Mouse (Mus musculus) liver, embryonic 16.5 days (tissue): Measurements from ENCODE around the gene Sppl2a. TPM values are rescaled to one million over a fixed set of nuclear protein-coding genes. Genes with fewer than 3 reads are reported as not detected.
A peak's percentile ranks its signal among the peaks of the same experiment; 100 is the strongest.
"Not testable (repeated sequence)": the region's sequence is repeated elsewhere in the genome, so short reads cannot be mapped to it uniquely, and the experiment has no call there.

ENCODE experiments used
- ATAC-seq: fragments of 200-750 bp; cut with Nextera tagmentation; 2 replicates; pipeline ENCODE4 v1.8.0; 2017; ENCODE audit warnings: low read depth, mild to moderate bottlenecking, moderate number of reproducible peaks, moderate library complexity
- H3K27ac ChIP-seq: fragments of 300-500 bp; sonication (generic); 2 replicates; pipeline ENCODE4 v1.5.1; 2014; ENCODE audit warnings: mild to moderate bottlenecking, low read length
- H3K27me3 ChIP-seq: fragments of 300-500 bp; sonication (generic); 2 replicates; pipeline ENCODE4 v1.6.1; 2014; ENCODE audit warnings: low read depth, low read length, mixed read lengths; ENCODE audit not compliant: control insufficient read depth, insufficient read depth
- H3K36me3 ChIP-seq: fragments of 300-500 bp; sonication (generic); 2 replicates; pipeline ENCODE4 v1.6.1; 2014; ENCODE audit warnings: mild to moderate bottlenecking; ENCODE audit not compliant: control insufficient read depth, insufficient read depth
- H3K4me1 ChIP-seq: fragments of 300-500 bp; sonication (generic); 2 replicates; pipeline ENCODE4 v1.6.1; 2014; ENCODE audit warnings: low read depth, low read length, mixed read lengths; ENCODE audit not compliant: control insufficient read depth
- H3K4me2 ChIP-seq: fragments of 300-500 bp; sonication (generic); 2 replicates; pipeline ENCODE4 v1.6.1; 2014; ENCODE audit warnings: low read depth, low read length, mixed read lengths
- H3K4me3 ChIP-seq: fragments of 300-500 bp; sonication (generic); 2 replicates; pipeline ENCODE4 v1.5.1; 2014; ENCODE audit warnings: low read depth, mild to moderate bottlenecking, low read length
- H3K9ac ChIP-seq: fragments of 300-500 bp; sonication (generic); 2 replicates; pipeline ENCODE4 v1.6.1; 2014; ENCODE audit warnings: low read depth, low read length
- H3K9me3 ChIP-seq: fragments of 300-500 bp; sonication (generic); replicated peaks from 2 replicates; pipeline ENCODE4 v1.6.1; 2016; ENCODE audit warnings: low read length; ENCODE audit not compliant: control insufficient read depth
- WGBS: fragments of 180-500 bp; shearing (Covaris S2); extraction: QIAGEN DNeasy Blood & Tissue Kit; methylation state at CpG from one replicate; pipeline ENCODE4 v1.1.7; 2014; ENCODE audit not compliant: insufficient replicate concordance; 5-methylcytosine and 5-hydroxymethylcytosine counted together
- polyA plus RNA-seq: library from polyadenylated mRNA; unstranded; fragments of >200 nt; fragmentation: Nextera tagmentation; extraction: Ambion mirVana; gene quantifications from 2 replicates; pipeline ENCODE4 v1.2.1, GENCODE M21; 2015

The Sppl2a gene
- polyA plus RNA-seq, 1 experiment from 2014 or later: 23.4 TPM

DNA sequence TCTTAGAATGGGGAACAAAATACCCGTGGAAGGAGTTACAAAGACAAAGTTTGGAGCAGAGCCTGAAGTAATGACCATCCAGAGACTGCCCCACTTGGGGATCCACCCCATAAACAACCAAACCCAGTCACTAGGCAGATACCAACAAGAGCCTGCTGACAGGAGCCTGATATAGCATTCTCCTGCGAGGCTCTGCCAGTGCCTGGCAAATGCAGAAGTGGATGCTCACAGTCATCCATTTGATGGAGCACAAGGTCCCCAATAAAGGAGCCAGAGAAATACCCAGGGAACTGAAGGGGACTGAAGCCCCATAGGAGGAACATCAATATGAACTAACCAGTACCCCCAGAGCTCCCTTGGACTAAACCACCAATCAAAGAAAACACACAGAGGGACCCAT lies 50.3 kb downstream of the Sppl2a start:
- H3K4me3 ChIP-seq, H3K27me3 ChIP-seq, H3K4me1 ChIP-seq, H3K9me3 ChIP-seq, H3K4me2 ChIP-seq, ATAC-seq, H3K9ac ChIP-seq, H3K27ac ChIP-seq, H3K36me3 ChIP-seq: not testable (repeated sequence)
- WGBS: 22% methylated on average over 2 of the region's 2 CpGs

DNA sequence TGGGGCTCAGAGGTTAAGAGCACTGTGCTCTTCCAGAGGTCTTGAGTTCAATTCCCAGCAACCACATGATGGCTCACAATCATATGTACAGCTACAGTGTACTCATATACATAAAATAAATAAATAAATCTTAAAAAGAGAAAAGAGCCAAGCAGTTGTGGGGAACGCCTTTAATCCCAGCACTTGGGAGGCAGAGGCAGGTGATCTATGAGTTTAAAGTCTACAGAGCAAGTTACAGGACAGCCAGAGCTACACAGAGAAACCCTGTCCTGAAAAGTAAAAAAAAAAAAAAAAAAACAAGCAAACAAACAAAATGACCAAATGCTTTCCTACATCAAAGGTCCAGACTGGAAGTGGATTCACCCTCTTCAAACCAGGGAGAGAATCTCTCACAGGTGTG lies 55.0 kb downstream of the Sppl2a start:
- H3K9me3 ChIP-seq: no peaks in the 10 kb centered on the region
- no peak overlapping the region for H3K27ac ChIP-seq
- H3K4me3 ChIP-seq: no peak overlapping the region
- no peaks in the 10 kb centered on the region for H3K36me3 ChIP-seq
- no peaks in the 10 kb centered on the region for H3K27me3 ChIP-seq
- no peak overlapping the region for H3K4me2 ChIP-seq
- WGBS: 72% methylated on average over 1 of the region's 1 CpGs
- no peak for ATAC-seq
- peaks cover 4% of the 10 kb centered on the region for H3K4me1 ChIP-seq
- no peak overlapping the region for H3K9ac ChIP-seq

DNA sequence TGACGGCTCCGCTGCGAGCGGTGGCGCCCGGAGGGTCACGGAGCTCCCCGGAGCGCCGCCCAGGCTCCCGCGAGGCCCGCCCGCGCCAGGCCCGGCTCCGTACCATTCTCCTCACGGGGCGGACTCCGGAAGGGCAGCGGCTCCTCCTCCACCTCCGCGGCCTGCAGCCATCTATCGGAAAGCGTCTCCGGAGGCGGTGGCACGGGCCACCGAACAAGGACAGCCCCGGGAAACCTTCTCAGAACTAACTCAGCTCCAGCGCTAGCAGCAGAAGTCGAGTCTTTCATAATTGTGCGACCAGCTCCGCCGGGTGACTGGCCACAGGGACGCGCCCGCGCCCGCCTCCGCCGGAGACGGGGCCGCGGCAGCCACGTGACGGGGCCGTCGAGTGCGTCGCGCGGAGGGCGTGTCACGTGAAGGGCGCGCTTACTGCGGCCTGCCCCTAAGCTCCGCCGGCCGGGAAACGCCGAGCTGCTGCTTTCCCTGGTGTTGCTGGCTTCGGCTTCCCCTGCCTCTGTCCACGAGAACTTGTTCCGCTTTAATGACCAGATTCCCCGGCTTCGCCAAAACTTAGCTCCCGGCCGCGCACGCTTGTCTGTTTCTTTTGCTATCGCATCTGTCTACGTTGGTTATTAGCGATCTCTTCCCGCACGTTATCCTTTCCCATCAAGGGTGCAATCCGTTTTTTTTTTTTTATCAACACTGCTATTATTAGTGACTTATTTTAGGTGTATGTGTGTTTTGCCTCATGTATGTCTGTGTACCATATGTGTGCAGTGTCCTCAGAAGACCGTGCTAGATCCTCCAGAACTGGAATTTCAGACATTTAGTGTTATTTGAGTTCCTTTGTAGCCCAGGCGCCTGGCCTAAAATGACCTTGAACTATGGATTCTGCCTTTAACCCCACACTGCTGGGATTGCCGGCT lies 56.9 kb downstream of the Sppl2a start, which contains the start of gene Trpm7:
Gene Trpm7 (minus strand): TSS at position 360 of the 926 bp plus-strand sequence.
- Histone ChIP-seq H3K27me3 (no peaks in the 10 kb centered on the region), H3K27ac (peak within 1 kb of the TSS; percentile 99), H3K4me3 (peak within 1 kb of the TSS; percentile 84), H3K9ac (peak within 1 kb of the TSS; percentile 82), H3K4me2 (peak within 1 kb of the TSS; percentile 84), H3K4me1 (peaks cover 6% of the 10 kb centered on the region), H3K36me3 (no peaks in the 10 kb centered on the region), H3K9me3 (no peaks in the 10 kb centered on the region)
- WGBS: 1% methylated on average over 77 of the region's 81 CpGs
- ATAC-seq: peak; percentile 97

DNA sequence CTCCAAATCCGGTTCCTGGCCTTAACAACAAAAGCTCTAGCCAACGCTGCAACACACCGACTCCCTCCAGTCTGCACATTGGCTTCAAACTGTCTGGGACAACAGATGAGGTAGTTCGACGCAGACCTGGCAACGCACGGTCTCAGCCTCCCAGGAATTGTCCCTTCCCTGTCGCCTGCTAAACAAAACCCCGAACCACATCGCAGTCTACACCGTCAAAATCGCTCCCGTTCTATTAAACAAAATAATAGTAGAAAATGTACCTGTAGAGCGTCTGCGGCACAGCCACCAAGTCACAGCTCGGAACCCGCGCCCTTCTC lies 57.6 kb downstream of the Sppl2a start:
- ATAC-seq: peak; percentile 27
- WGBS: under 1% methylated on average over 18 of the region's 18 CpGs
- Histone ChIP-seq H3K9me3 (no peaks in the 10 kb centered on the region), H3K4me2 (peak overlapping the region; percentile 84), H3K27ac (peak overlapping the region; percentile 99), H3K4me1 (peaks cover 6% of the 10 kb centered on the region), H3K27me3 (no peaks in the 10 kb centered on the region), H3K36me3 (no peaks in the 10 kb centered on the region), H3K9ac (peak overlapping the region; percentile 82), H3K4me3 (peak overlapping the region; percentile 84)

DNA sequence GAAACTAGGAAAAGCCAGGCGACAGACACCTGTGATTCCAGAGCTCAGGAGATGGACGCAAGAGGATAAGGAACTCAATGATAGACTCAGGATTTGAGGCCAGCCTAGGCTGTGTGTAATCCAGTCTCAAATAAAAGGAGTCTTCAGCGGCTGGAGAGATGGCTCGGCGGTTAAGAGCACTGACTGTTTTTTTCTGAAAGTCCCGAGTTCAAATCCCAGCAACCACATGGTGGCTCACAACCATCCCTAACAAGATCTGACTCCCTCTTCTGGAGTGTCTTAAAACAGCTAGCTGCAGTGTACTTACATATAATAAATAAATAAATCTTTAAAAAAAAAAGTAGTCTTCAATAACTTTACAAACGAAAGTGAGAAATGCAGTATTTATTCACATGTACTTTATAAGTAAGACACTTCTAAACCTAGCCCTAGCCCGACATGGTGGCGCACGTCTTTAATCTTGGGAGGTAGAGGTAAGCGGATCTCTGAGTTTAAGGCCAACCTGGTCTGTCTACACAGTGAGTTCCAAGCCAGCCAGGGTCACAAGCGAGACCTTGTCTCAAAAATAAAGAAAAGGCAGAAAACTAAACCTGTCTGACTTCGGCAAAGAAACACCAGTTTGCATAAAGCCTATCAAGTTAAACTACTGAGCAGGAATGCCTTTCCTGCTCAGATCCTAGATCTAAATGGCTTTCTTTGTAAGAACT lies 58.1 kb downstream of the Sppl2a start:
- Histone ChIP-seq H3K4me3 (peak overlapping the region; percentile 84), H3K36me3 (no peaks in the 10 kb centered on the region), H3K4me1 (peaks cover 6% of the 10 kb centered on the region), H3K27me3 (no peaks in the 10 kb centered on the region), H3K4me2 (peak overlapping the region; percentile 84), H3K9ac (peak overlapping the region; percentile 82), H3K9me3 (no peaks in the 10 kb centered on the region), H3K27ac (peak overlapping the region; percentile 99)
- no peak for ATAC-seq
- 19% methylated on average over 13 of the region's 13 CpGs for WGBS

DNA sequence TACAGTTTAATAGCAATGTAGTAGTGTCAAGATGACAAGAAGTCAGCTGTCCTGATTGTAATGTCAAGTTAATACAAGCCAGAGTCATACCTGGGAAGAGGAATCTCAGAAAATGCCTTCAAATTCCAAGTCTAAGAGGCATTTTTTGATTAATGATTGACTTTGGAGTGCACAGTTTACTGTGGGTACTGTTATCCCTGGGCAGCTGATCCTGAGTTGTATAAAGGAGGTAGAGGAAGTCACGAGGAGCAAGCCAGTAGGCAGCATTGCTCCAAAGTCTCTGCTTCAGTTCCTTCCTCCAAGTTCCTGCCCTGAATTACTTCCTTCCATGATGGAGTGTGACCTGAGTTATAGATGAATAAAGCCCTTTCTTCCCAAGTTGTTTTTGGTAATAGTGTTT lies 66.7 kb downstream of the Sppl2a start:
- Histone ChIP-seq H3K27ac (no peak overlapping the region), H3K9me3 (no peaks in the 10 kb centered on the region)

DNA sequence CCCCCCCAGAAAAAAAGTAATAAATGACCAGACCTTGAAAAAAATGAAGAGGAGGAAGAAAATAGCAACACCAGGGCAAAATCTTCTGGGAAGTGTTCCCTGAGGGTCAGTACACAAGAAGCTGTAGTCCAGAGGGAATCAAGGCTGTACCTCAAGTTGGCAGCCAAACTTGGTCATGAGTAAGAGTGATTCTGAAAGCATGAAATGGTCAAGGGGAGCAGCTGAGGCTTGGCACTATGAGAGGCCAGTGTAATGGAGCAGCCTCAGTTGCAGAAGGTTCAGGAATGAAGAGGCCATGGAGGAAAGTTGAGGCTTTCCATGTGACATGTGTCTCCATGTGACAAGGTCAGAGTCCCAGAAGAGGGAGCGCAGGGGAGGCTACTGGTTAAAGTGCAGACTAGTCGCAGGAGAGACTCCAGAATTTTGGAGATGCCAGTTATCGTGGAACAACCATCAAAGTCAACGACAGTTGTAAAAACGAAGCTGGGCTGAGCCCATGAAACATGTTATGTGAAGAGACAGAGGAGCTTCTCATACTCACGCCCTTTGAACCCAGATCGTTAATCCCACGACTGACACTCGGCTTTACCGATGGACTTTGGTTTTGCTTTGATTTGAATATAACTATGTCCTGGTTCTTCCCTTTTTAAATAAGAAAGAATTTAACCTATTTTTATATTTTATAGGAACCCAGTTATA lies 67.4 kb downstream of the Sppl2a start:
- peak; percentile 48 for ATAC-seq
- no peak overlapping the region for H3K9ac ChIP-seq
- H3K4me1 ChIP-seq: peaks cover 16% of the 10 kb centered on the region
- H3K9me3 ChIP-seq: no peaks in the 10 kb centered on the region
- H3K4me3 ChIP-seq: no peak overlapping the region
- 72% methylated on average over 10 of the region's 10 CpGs for WGBS
- H3K36me3 ChIP-seq: no peaks in the 10 kb centered on the region
- H3K27me3 ChIP-seq: no peaks in the 10 kb centered on the region
- H3K4me2 ChIP-seq: no peak overlapping the region
- peak overlapping the region; percentile 35; the same call in 1 of the 2 replicates for H3K27ac ChIP-seq

More for the DNA sequence above, 66.7 kb downstream of the Sppl2a start:
- WGBS: 39% methylated on average over 1 of the region's 1 CpGs
- H3K4me1 ChIP-seq: peaks cover 16% of the 10 kb centered on the region
- H3K4me2 ChIP-seq: 0 out of 2 replicates have a peak overlapping the region, but pooled peaks have one; percentile 2
- 0 out of 2 replicates have a peak, but pooled peaks have one; percentile 35 for ATAC-seq
- no peak overlapping the region for H3K9ac ChIP-seq
- no peaks in the 10 kb centered on the region for H3K36me3 ChIP-seq
- H3K27me3 ChIP-seq: no peaks in the 10 kb centered on the region
- H3K4me3 ChIP-seq: no peak overlapping the region

DNA sequence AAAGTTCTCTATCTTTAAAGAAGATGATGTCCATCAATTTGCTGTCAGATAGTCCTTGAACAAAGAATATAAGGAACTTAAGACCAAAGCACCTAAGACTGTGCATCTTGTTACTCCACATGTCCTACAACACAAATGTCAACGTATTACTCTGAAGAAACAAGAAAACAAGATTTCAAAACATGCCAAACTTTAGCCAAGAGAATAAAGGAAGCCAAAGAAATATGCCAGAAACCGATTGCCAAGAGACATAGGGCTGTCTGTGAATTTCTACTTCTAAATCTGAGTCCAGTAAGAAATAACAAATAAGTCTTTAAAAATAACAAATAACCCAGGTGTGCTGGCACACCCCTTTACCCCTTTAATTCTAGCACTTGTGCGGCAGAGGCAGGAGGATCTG lies 68.0 kb downstream of the Sppl2a start:
- no peak overlapping the region for H3K4me3 ChIP-seq
- H3K4me2 ChIP-seq: no peak overlapping the region
- peaks cover 16% of the 10 kb centered on the region for H3K4me1 ChIP-seq
- 79% methylated on average over 3 of the region's 3 CpGs for WGBS
- no peaks in the 10 kb centered on the region for H3K36me3 ChIP-seq
- H3K9me3 ChIP-seq: no peaks in the 10 kb centered on the region
- H3K27me3 ChIP-seq: no peaks in the 10 kb centered on the region
- no peak overlapping the region for H3K27ac ChIP-seq
- no peak overlapping the region for H3K9ac ChIP-seq
- ATAC-seq: no peak
